Mouse (Mus musculus) spleen, adult 2 months (tissue): ENCODE results near the gene Ugt1a7c. TPM values are rescaled to one million over a fixed set of nuclear protein-coding genes. Genes with fewer than 3 reads are reported as not detected.

ENCODE experiments used
- DNase-seq, 2 experiments: peaks; one replicate each; pipeline versions ENCODE4 v3.0.0 to v3.0.0-alpha.2; 2012 to 2021; ENCODE audit warnings: low spot score in 2 of 2, low read depth in 1 of 2
- H3K27ac ChIP-seq: fragments of 200-500 bp; 2 replicates; pipeline ENCODE4 v1.5.1; 2012; ENCODE audit warnings: low read length, inconsistent platforms; ENCODE audit not compliant: insufficient read depth
- H3K27me3 ChIP-seq: fragments of 200-500 bp; 2 replicates; pipeline ENCODE4 v1.6.1; 2012; ENCODE audit warnings: mild to moderate bottlenecking, moderate library complexity, low read length, inconsistent platforms; ENCODE audit not compliant: control insufficient read depth, insufficient read depth
- H3K36me3 ChIP-seq: fragments of 200-500 bp; 2 replicates; pipeline ENCODE4 v1.6.1; 2012; ENCODE audit warnings: mild to moderate bottlenecking, low read length, inconsistent platforms; ENCODE audit not compliant: control insufficient read depth, insufficient read depth
- H3K4me1 ChIP-seq: fragments of 200-500 bp; 2 replicates; pipeline ENCODE4 v1.6.1; 2011; ENCODE audit warnings: inconsistent platforms; ENCODE audit not compliant: control insufficient read depth, insufficient read depth, insufficient read length
- H3K4me3 ChIP-seq: fragments of 200-500 bp; 2 replicates; pipeline ENCODE4 v1.5.1; 2011; ENCODE audit warnings: mild to moderate bottlenecking, inconsistent platforms; ENCODE audit not compliant: insufficient read depth, insufficient read length; ENCODE audit errors: extremely low read depth
- CTCF ChIP-seq: fragments of 200-500 bp; IDR thresholded peaks from 2 replicates; pipeline ENCODE4 v1.5.1; 2011; ENCODE audit warnings: mild to moderate bottlenecking, inconsistent platforms; ENCODE audit not compliant: insufficient read depth, insufficient read length, insufficient replicate concordance; ENCODE audit errors: extremely low read depth
- POLR2A ChIP-seq: fragments of 200-500 bp; IDR thresholded peaks from 2 replicates; pipeline ENCODE4 v1.6.1; 2011; ENCODE audit warnings: low read depth, low read length, inconsistent platforms
- WGBS: fragments of 180-500 bp; shearing (Covaris S2); methylation state at CpG from one replicate; pipeline ENCODE4 v1.1.7; 2018; 5-methylcytosine and 5-hydroxymethylcytosine counted together
- polyA plus RNA-seq: library from polyadenylated mRNA; depleted of rRNA; stranded (reverse); fragments of >200 nt; gene quantifications from 2 replicates; pipeline ENCODE4 v1.2.3, GENCODE M21; 2012

Ugt1a7c gene
- polyA plus RNA-seq, 1 experiment = 1.5 TPM

DNA sequence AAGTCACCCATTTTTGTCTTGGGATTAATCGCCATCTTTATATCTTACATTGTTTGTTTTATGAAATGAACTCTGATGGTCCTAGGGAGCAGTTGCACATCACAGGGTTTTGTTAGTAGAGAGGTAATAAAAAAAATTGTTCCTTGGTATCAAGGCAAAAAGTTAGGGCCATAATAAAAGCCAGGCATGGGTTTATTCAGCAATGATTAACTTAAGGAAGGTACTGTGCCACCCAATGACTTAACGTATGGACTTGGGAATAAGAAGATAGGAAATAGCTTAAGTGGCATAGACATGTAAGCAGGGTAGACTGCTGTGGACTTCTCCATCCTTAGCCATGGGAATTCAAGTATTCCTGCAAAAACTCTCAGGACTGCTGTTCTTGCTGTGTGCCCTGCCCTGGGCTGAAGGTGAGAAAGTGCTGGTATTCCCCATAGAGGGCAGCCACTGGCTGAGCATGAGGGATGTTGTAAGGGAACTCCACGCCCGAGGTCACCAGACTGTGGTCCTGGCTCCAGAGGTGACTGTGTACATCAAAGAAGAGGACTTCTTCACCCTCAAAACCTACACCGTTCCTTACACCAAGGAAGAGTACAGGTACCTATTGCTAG, 91.6 kb downstream of the Ugt1a7c start:
- Histone ChIP-seq H3K27ac (no peak overlapping the region), H3K4me3 (no peak overlapping the region), H3K4me1 (no peaks in the 10 kb centered on the region), H3K36me3 (no peaks in the 10 kb centered on the region), H3K27me3 (no peaks in the 10 kb centered on the region)
- 96% methylated on average over 5 of the region's 5 CpGs for WGBS
- TF ChIP-seq POLR2A = no peak
- TF ChIP-seq CTCF = no peak
- no peak for DNase-seq

DNA sequence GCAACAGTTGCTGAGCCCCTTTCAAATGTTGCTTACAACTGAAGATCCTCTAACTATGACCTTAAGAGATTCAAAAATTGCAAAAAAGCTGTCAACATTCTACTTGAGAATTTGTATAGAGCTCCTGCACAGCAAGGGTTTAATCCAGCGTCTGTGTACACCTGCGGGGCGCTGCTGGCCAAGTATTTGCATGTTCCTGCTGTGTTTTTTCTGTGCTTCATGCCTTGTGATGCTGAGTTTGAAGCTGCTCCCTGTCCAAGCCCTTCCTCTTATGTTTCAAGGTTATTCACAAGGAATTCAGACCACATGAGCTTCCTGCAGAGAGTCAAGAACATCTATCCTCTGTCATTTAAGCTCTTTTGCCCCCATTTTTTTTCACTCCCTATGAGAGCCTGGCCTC, 97.3 kb downstream of the Ugt1a7c start:
- no peak overlapping the region for H3K4me3 ChIP-seq
- no peaks in the 10 kb centered on the region for H3K36me3 ChIP-seq
- DNase-seq = no peak
- H3K4me1 ChIP-seq = no peaks in the 10 kb centered on the region
- TF ChIP-seq POLR2A (no peak), CTCF (no peak)
- 86% methylated on average over 3 of the region's 3 CpGs for WGBS
- H3K27ac ChIP-seq = no peak overlapping the region
- no peaks in the 10 kb centered on the region for H3K27me3 ChIP-seq

DNA sequence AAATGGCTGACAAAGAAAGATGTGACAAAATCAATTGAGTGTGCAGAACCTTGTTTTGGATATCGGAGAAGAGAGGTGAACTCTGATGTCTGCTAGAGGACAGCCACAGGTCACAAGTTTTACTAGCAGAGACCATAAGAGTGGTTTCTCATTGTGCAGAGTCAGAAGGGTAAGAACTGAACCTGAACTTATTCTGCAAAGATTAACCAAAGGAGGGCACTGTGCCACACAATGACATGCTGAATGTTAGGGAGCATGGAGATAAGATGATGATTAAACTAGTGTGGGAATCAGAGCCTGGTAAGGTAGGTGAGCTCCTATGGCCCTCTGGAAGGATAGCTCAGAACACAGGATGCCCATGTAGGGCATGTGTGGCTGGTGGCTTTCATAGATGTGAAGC, 100.8 kb downstream of the Ugt1a7c start:
- H3K4me1 ChIP-seq = no peaks in the 10 kb centered on the region
- 89% methylated on average over 1 of the region's 1 CpGs for WGBS
- no peak for TF ChIP-seq POLR2A
- TF ChIP-seq CTCF = no peak
- no peak overlapping the region for H3K4me3 ChIP-seq
- no peaks in the 10 kb centered on the region for H3K36me3 ChIP-seq
- DNase-seq = no peak
- H3K27me3 ChIP-seq = no peaks in the 10 kb centered on the region
- H3K27ac ChIP-seq = no peak overlapping the region

DNA sequence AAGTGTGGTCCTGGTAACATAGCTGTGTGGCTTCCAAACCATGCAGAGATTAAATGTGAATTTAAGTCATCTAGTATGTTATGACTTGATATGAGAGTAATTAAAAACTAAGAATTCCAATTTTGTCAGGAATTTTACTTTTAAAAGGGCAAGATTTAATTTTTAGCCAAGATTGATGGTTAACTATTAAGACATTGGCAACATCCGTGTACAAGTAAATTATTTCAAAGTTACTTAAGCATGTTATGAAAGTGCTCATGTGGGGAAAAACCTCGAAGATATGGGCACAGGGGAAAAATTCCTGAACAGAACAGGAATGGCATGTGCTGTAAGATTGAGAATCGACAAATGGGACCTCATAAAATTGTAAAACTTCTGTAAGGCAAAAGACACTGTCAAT, 102.6 kb downstream of the Ugt1a7c start:
- no peak for DNase-seq

DNA sequence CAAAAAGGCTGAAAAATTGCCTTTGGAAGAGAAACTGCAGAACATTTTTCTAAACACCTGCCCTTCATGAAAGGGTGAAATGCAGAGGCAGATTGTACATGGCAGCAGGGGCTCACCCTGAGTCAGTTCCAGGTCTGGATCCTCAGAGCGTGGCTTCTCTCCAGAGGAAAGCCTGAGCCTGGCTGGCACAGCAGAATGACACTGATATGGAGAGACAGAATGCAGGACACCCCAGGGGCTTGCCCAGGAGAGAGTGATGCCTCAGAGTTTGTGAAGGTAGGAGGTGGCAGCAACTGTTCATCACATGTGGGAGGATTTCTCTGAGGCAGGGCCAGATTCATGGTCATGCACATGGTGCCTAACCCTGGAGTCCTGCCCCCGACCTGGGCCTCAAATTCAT, 105.1 kb downstream of the Ugt1a7c start:
- no peaks in the 10 kb centered on the region for H3K36me3 ChIP-seq
- 82% methylated on average over 2 of the region's 2 CpGs for WGBS
- no peaks in the 10 kb centered on the region for H3K4me1 ChIP-seq
- TF ChIP-seq CTCF (no peak), POLR2A (no peak)
- H3K4me3 ChIP-seq = no peak overlapping the region
- H3K27ac ChIP-seq = no peak overlapping the region
- DNase-seq = no peak
- no peaks in the 10 kb centered on the region for H3K27me3 ChIP-seq

More for the DNA sequence above, 102.6 kb downstream of the Ugt1a7c start:
- TF ChIP-seq CTCF = no peak
- H3K27ac ChIP-seq = no peak overlapping the region
- 81% methylated on average over 3 of the region's 3 CpGs for WGBS
- no peaks in the 10 kb centered on the region for H3K4me1 ChIP-seq
- H3K4me3 ChIP-seq = no peak overlapping the region
- no peaks in the 10 kb centered on the region for H3K27me3 ChIP-seq
- H3K36me3 ChIP-seq = no peaks in the 10 kb centered on the region

DNA sequence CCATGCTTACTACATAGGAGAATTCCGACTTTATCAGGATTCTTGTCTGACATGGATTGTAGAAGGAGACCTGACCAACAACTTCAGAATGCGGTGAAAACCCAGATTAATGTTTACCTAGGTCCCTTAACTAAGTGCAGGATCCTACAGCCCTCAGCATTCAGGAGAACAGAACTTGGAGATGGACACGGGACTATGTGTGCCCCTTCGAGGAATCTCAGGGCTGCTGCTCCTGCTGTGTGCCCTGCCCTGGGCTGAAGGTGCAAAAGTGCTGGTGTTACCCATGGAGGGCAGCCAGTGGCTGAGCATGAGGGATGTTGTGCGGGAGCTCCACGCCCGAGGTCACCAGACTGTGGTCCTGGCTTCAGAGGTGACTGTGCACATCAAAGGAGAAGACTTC, 105.6 kb downstream of the Ugt1a7c start, which contains the start of gene Ugt1a2:
Gene Ugt1a2, plus strand, starts transcription at position 146 of the 400 bp plus-strand sequence.
- peaks cover 3% of the 10 kb centered on the region; the same call in 1 of the 2 replicates for H3K4me1 ChIP-seq
- H3K27ac ChIP-seq = no peak within 1 kb of the TSS
- TF ChIP-seq CTCF (no peak), POLR2A (no peak)
- H3K36me3 ChIP-seq = no peaks in the 10 kb centered on the region
- DNase-seq = no peak
- no peak within 1 kb of the TSS for H3K4me3 ChIP-seq
- 90% methylated on average over 7 of the region's 7 CpGs for WGBS
- no peaks in the 10 kb centered on the region for H3K27me3 ChIP-seq

DNA sequence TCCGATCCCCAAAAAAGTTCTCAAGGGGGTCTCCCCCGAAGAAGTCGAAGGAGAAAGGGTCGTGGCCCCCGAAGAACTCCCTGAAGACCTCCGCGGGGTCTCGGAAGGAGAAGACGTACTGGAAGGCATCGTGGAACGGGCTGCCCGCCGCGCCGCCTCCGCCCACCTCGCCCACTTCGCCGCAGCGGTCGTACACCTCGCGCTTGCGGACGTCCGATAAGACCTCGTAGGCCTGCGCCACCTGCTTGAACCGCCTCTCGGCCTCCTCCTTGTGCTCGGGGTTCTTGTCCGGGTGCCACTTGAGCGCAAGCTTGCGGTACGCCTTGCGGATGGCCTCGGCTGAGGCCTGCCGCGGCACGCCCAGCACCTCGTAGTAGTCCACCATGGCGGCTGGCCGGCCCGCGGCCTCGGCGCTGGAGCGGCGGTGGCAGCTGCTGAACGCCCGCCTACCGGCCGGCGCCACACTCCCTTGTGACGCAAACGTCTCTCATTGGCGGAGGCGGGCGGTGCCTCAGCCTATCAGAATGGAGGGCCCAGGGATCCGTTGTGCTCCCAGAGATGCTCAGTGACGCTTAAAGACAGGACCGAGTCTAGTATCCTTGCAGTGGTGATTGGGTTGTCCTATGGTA, 110.5 kb downstream of the Ugt1a7c start, which contains the start of gene Dnajb3:
Gene Dnajb3, minus strand, starts transcription at position 489 of the 629 bp plus-strand sequence.
- no peak for TF ChIP-seq POLR2A
- TF ChIP-seq CTCF = no peak
- Histone ChIP-seq H3K4me1 (peaks cover 3% of the 10 kb centered on the region; the same call in 1 of the 2 replicates), H3K27me3 (no peaks in the 10 kb centered on the region), H3K27ac (no peak within 1 kb of the TSS), H3K36me3 (no peaks in the 10 kb centered on the region), H3K4me3 (peak within 1 kb of the TSS; percentile 63)
- peak; percentile 3 to 65 for DNase-seq
- WGBS = 22% methylated on average over 62 of the region's 62 CpGs
